Mouse (Mus musculus): ENCODE measurements around the gene Stim2. TPM values are rescaled to one million over a fixed set of nuclear protein-coding genes. Genes with fewer than 3 reads are reported as not detected.

Stim2 gene
- polyA plus RNA-seq, 1 experiment from 2014 or later, result 26.0 TPM

- H3K36me3 ChIP-seq (ENCODE audit: control insufficient read depth, insufficient read depth, low read length), result no peaks in the 10 kb centered on the region
- H3K4me3 ChIP-seq (ENCODE audit: low read length), result no peak overlapping the region
- WGBS, result 85% methylated on average over 3 of the region's 3 CpGs
- no peak overlapping the region for H3K9ac ChIP-seq (ENCODE audit: low read depth, low read length)
- H3K4me1 ChIP-seq (ENCODE audit: control insufficient read depth, insufficient read depth, low read length), result peaks cover 20% of the 10 kb centered on the region
- H3K4me2 ChIP-seq (replicated peaks; ENCODE audit: low read depth, low read length), result no peak overlapping the region
- H3K27me3 ChIP-seq (ENCODE audit: control insufficient read depth, insufficient read depth, low read length), result no peaks in the 10 kb centered on the region
- no peaks in the 10 kb centered on the region for H3K9me3 ChIP-seq (ENCODE audit: control insufficient read depth, low read length)
- H3K27ac ChIP-seq (ENCODE audit: low read depth, low read length), result no peak overlapping the region
- no peak for ATAC-seq (ENCODE audit: low FRiP score, low TSS enrichment)
Measured at GRCm38 (mm10) chr5:54045523-54045922, 47.2 kb downstream of the Stim2 start.

DNA sequence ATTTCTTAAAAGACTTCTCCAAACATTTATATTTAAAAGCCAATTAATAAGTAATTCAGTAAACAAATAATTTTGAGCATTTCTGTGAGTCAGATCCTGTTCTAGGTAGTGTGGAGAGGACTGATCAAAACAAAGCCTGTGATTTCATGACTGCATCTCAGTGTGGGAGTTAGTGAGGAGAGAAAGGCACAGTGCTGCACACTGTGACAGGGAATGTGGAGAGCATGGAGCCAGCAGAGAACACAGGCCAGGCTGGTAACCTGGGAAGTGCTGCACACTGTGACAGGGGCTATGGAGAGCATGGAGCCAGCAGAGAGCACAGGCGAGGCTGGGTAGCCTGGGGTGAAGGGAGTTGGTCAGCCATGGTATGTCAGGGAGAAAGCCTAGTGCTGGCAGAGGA, 48.1 kb downstream of the Stim2 start:
- no peaks in the 10 kb centered on the region for H3K36me3 ChIP-seq (ENCODE audit: control insufficient read depth, insufficient read depth, low read length)
- H3K4me3 ChIP-seq (ENCODE audit: low read length), result no peak overlapping the region
- H3K27ac ChIP-seq (ENCODE audit: low read depth, low read length), result no peak overlapping the region
- peaks cover 24% of the 10 kb centered on the region for H3K4me1 ChIP-seq (ENCODE audit: control insufficient read depth, insufficient read depth, low read length)
- H3K27me3 ChIP-seq (ENCODE audit: control insufficient read depth, insufficient read depth, low read length), result no peaks in the 10 kb centered on the region
- no peak for ATAC-seq (ENCODE audit: low FRiP score, low TSS enrichment)
- WGBS, result 71% methylated on average over 1 of the region's 1 CpGs
- no peak overlapping the region for H3K9ac ChIP-seq (ENCODE audit: low read depth, low read length)
- H3K9me3 ChIP-seq (ENCODE audit: control insufficient read depth, low read length), result no peaks in the 10 kb centered on the region
- no peak overlapping the region for H3K4me2 ChIP-seq (replicated peaks; ENCODE audit: low read depth, low read length)

- Histone ChIP-seq H3K4me1 (ENCODE audit: control insufficient read depth, insufficient read depth, low read length) (peaks cover 17% of the 10 kb centered on the region), H3K9me3 (ENCODE audit: control insufficient read depth, low read length) (no peaks in the 10 kb centered on the region), H3K4me2 (replicated peaks; ENCODE audit: low read depth, low read length) (no peak overlapping the region), H3K9ac (ENCODE audit: low read depth, low read length) (no peak overlapping the region), H3K27me3 (ENCODE audit: control insufficient read depth, insufficient read depth, low read length) (no peaks in the 10 kb centered on the region), H3K27ac (ENCODE audit: low read depth, low read length) (no peak overlapping the region), H3K36me3 (ENCODE audit: control insufficient read depth, insufficient read depth, low read length) (no peaks in the 10 kb centered on the region), H3K4me3 (ENCODE audit: low read length) (no peak overlapping the region)
- WGBS, result 26% methylated on average over 4 of the region's 4 CpGs
- peak; percentile 69; the same call in 1 of the 2 replicates for ATAC-seq (ENCODE audit: low FRiP score, low TSS enrichment)
Measured at GRCm38 (mm10) chr5:54049145-54049733, 50.9 kb downstream of the Stim2 start.

- no peak for ATAC-seq (ENCODE audit: low FRiP score, low TSS enrichment)
- peaks cover 17% of the 10 kb centered on the region for H3K4me1 ChIP-seq (ENCODE audit: control insufficient read depth, insufficient read depth, low read length)
- H3K4me2 ChIP-seq (replicated peaks; ENCODE audit: low read depth, low read length), result no peak overlapping the region
- H3K36me3 ChIP-seq (ENCODE audit: control insufficient read depth, insufficient read depth, low read length), result peaks cover 4% of the 10 kb centered on the region
- H3K27me3 ChIP-seq (ENCODE audit: control insufficient read depth, insufficient read depth, low read length), result no peaks in the 10 kb centered on the region
- H3K27ac ChIP-seq (ENCODE audit: low read depth, low read length), result no peak overlapping the region
- H3K9ac ChIP-seq (ENCODE audit: low read depth, low read length), result no peak overlapping the region
- 52% methylated on average over 5 of the region's 5 CpGs for WGBS
- no peaks in the 10 kb centered on the region for H3K9me3 ChIP-seq (ENCODE audit: control insufficient read depth, low read length)
- no peak overlapping the region for H3K4me3 ChIP-seq (ENCODE audit: low read length)
Measured at GRCm38 (mm10) chr5:54049940-54050339, 51.6 kb downstream of the Stim2 start.

- no peak overlapping the region for H3K9ac ChIP-seq (ENCODE audit: low read depth, low read length)
- no peaks in the 10 kb centered on the region for H3K27me3 ChIP-seq (ENCODE audit: control insufficient read depth, insufficient read depth, low read length)
- H3K27ac ChIP-seq (ENCODE audit: low read depth, low read length), result no peak overlapping the region
- H3K36me3 ChIP-seq (ENCODE audit: control insufficient read depth, insufficient read depth, low read length), result peaks cover 11% of the 10 kb centered on the region
- H3K4me1 ChIP-seq (ENCODE audit: control insufficient read depth, insufficient read depth, low read length), result peaks cover 14% of the 10 kb centered on the region
- H3K4me2 ChIP-seq (replicated peaks; ENCODE audit: low read depth, low read length), result no peak overlapping the region
- no peaks in the 10 kb centered on the region for H3K9me3 ChIP-seq (ENCODE audit: control insufficient read depth, low read length)
- H3K4me3 ChIP-seq (ENCODE audit: low read length), result no peak overlapping the region
- ATAC-seq (ENCODE audit: low FRiP score, low TSS enrichment), result no peak
- 76% methylated on average over 3 of the region's 3 CpGs for WGBS
Measured at GRCm38 (mm10) chr5:54051056-54051455, 52.8 kb downstream of the Stim2 start.

DNA sequence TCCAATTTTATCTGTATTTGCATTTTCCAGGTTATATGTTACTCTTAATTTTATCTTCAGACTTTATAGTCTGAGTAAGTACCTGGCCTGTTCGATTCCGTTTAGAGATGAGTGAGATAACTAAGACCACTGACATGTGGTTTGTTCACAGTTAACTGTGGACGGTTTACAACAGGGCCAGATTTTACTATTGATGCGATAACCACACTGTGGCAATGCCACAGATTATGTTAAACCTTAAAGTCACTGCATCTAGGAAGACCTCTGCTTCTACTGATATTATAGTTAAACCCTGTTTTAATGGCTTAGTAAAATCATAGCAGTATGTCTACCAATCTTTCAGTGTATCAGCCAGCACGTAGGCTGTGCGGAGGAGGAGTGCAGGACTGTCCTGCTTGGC, 53.9 kb downstream of the Stim2 start:
- Histone ChIP-seq H3K4me2 (replicated peaks; ENCODE audit: low read depth, low read length) (no peak overlapping the region), H3K4me3 (ENCODE audit: low read length) (no peak overlapping the region), H3K27ac (ENCODE audit: low read depth, low read length) (no peak overlapping the region), H3K9me3 (ENCODE audit: control insufficient read depth, low read length) (no peaks in the 10 kb centered on the region), H3K4me1 (ENCODE audit: control insufficient read depth, insufficient read depth, low read length) (peaks cover 14% of the 10 kb centered on the region), H3K9ac (ENCODE audit: low read depth, low read length) (no peak overlapping the region), H3K27me3 (ENCODE audit: control insufficient read depth, insufficient read depth, low read length) (no peaks in the 10 kb centered on the region), H3K36me3 (ENCODE audit: control insufficient read depth, insufficient read depth, low read length) (peaks cover 11% of the 10 kb centered on the region)
- ATAC-seq (ENCODE audit: low FRiP score, low TSS enrichment), result no peak
- 82% methylated on average over 6 of the region's 6 CpGs for WGBS

- H3K9ac ChIP-seq (ENCODE audit: low read depth, low read length), result no peak overlapping the region
- H3K9me3 ChIP-seq (ENCODE audit: control insufficient read depth, low read length), result no peaks in the 10 kb centered on the region
- H3K4me2 ChIP-seq (replicated peaks; ENCODE audit: low read depth, low read length), result no peak overlapping the region
- peaks cover 11% of the 10 kb centered on the region for H3K36me3 ChIP-seq (ENCODE audit: control insufficient read depth, insufficient read depth, low read length)
- WGBS, result 74% methylated on average over 7 of the region's 7 CpGs
- peaks cover 14% of the 10 kb centered on the region for H3K4me1 ChIP-seq (ENCODE audit: control insufficient read depth, insufficient read depth, low read length)
- H3K27ac ChIP-seq (ENCODE audit: low read depth, low read length), result no peak overlapping the region
- ATAC-seq (ENCODE audit: low FRiP score, low TSS enrichment), result no peak
- no peaks in the 10 kb centered on the region for H3K27me3 ChIP-seq (ENCODE audit: control insufficient read depth, insufficient read depth, low read length)
- H3K4me3 ChIP-seq (ENCODE audit: low read length), result no peak overlapping the region
Measured at GRCm38 (mm10) chr5:54053673-54054366, 55.5 kb downstream of the Stim2 start.

DNA sequence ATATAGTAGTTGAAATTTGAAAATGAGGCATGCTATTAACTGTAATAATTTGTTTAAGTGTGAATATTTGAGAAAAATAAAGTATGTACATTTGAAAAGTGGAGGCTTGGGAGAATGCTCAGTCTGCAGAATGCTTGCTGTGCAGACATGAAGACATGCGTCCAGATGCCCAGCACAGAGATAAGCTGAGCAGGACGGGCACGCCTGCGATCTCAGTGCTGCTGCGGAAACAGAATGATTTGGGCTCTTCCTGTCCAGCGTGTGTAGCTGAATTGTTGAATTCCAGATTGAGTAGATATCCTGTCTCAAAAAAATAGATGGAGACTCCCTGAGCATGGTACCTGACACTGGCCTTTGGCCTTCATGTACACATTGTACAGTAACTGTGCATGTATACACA, 58.0 kb downstream of the Stim2 start:
- no peak overlapping the region for H3K9ac ChIP-seq (ENCODE audit: low read depth, low read length)
- no peak for ATAC-seq (ENCODE audit: low FRiP score, low TSS enrichment)
- H3K9me3 ChIP-seq (ENCODE audit: control insufficient read depth, low read length), result no peaks in the 10 kb centered on the region
- no peak overlapping the region for H3K4me2 ChIP-seq (replicated peaks; ENCODE audit: low read depth, low read length)
- H3K27ac ChIP-seq (ENCODE audit: low read depth, low read length), result no peak overlapping the region
- peaks cover under 1% of the 10 kb centered on the region; the same call in 1 of the 2 replicates for H3K4me1 ChIP-seq (ENCODE audit: control insufficient read depth, insufficient read depth, low read length)
- no peak overlapping the region for H3K4me3 ChIP-seq (ENCODE audit: low read length)
- H3K36me3 ChIP-seq (ENCODE audit: control insufficient read depth, insufficient read depth, low read length), result peaks cover 11% of the 10 kb centered on the region
- WGBS, result 93% methylated on average over 6 of the region's 6 CpGs
- H3K27me3 ChIP-seq (ENCODE audit: control insufficient read depth, insufficient read depth, low read length), result no peaks in the 10 kb centered on the region

- 84% methylated on average over 6 of the region's 6 CpGs for WGBS
- Histone ChIP-seq H3K36me3 (ENCODE audit: control insufficient read depth, insufficient read depth, low read length) (peaks cover 6% of the 10 kb centered on the region), H3K4me3 (ENCODE audit: low read length) (no peak overlapping the region), H3K27ac (ENCODE audit: low read depth, low read length) (no peak overlapping the region), H3K4me2 (replicated peaks; ENCODE audit: low read depth, low read length) (no peak overlapping the region), H3K9ac (ENCODE audit: low read depth, low read length) (no peak overlapping the region), H3K27me3 (ENCODE audit: control insufficient read depth, insufficient read depth, low read length) (no peaks in the 10 kb centered on the region), H3K9me3 (ENCODE audit: control insufficient read depth, low read length) (no peaks in the 10 kb centered on the region), H3K4me1 (ENCODE audit: control insufficient read depth, insufficient read depth, low read length) (no peaks in the 10 kb centered on the region)
- ATAC-seq (ENCODE audit: low FRiP score, low TSS enrichment), result no peak
Measured at GRCm38 (mm10) chr5:54059998-54060397, 61.7 kb downstream of the Stim2 start.

All from kidney, embryonic 14.5 days (tissue).